Mouse (Mus musculus) skeletal muscle tissue, adult 2 months (tissue): ENCODE results near the gene Olfr62.
A peak's percentile ranks its signal among the peaks of the same experiment; 100 is the strongest.

Source experiments
- DNase-seq: peaks from one replicate; pipeline ENCODE4 v3.0.0-alpha.2; 2012; ENCODE audit warnings: low read depth, low spot score

The Olfr62 gene

DNA sequence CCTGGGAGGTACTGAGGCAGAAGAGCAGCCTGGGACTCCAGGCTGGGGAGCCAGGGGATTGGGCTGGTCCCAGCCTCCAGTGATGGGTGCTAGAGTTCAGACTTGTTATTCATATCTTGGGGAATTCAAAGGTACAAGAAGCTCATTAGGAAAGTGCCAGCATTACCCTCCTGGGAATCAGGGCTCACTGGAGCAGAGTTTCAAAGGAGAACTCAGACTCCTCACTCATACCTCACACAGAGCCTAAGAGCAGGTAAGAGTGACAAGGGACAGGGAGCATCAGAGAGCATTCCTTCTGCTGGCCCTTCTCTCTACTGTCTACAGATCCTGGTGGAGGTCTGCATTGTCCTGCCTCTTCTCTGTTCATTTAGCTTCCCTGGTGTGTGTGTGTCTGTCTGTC lies at the start of gene Olfr62:
Gene Olfr62 (plus strand): TSS at position 301 of the 400 bp plus-strand sequence.
- no peak for DNase-seq

- DNase-seq = no peak
These were observed 48.9 kb upstream of the Olfr62 start for GRCm38 (mm10) chr4:118609836-118610235.

DNA sequence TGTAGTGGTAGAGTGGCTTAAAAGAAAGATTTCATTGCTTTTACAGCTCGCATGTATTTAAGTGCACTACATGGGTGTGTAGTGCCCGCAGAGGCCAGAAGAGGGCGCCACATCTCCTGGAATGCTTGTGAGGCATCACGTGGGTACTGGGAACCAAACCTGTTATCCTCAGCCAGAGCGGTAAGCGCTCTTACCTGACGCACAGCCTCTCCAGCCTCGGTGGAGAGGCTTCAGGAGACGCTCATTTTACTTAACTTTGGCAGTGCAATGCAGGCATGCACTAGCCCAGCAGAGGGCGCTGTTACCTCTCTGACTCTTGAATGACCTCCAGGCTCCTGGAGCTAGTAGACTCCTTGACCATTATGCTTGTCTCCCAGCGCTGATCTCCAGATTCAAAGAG lies 46.1 kb upstream of the Olfr62 start:
- no peak for DNase-seq

DNA sequence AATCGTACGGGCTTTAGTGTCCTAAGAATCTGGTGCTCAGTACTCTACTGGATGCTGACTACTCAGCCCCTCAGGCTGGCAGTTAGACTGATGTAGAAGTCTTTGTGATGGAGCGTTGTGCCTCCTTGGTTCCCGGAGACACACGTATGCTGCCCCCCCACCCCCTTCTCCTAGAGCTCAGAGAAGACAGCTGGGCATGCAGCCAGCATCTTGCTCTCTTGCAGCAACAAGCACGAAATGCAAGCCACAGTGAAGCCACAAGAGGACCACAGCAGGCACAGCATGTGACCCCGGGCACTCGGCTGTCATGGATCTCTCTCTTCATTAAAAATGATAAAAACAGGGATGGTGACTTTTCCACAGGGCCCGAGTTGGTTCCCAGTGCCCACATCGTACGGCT lies 43.3 kb upstream of the Olfr62 start:
- DNase-seq = no peak

GRCm38 (mm10) chr4:118620279-118620966 lies 38.3 kb upstream of the Olfr62 start, which contains the start of the genes Cfap57 and Ebna1bp2:
Cfap57 (minus strand) TSS chr4:118620777.
Ebna1bp2 (plus strand) TSS chr4:118620799.
- DNase-seq = peak; percentile 80

GRCm38 (mm10) chr4:118620967-118621320 lies 37.8 kb upstream of the Olfr62 start:
- no peak for DNase-seq

GRCm38 (mm10) chr4:118621781-118622180 lies 37.0 kb upstream of the Olfr62 start:
- no peak for DNase-seq

DNA sequence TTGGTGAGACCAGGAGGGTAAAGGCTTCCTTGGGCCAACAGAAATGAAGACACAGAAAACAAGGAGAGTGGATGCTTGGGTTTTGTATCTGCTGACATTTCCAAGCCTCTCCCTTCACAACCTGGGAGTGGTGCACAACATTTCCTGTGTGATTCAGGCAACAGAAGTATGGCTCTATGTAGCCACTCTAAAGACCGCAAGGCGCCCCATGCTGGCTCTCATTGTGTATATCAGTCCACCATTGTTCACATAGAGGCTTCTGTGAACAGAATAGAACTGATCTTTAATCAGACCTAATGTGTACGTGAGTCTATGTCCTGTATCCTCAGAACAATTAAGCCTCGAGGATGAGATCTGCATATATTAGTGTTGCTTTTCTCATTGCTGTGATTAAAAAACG lies 28.5 kb upstream of the Olfr62 start:
- no peak for DNase-seq

GRCm38 (mm10) chr4:118642346-118643190 lies 16.2 kb upstream of the Olfr62 start:
- peak; percentile 36 for DNase-seq

- DNase-seq = peak; percentile 5
These were observed 13.5 kb upstream of the Olfr62 start for GRCm38 (mm10) chr4:118645234-118645633.

GRCm38 (mm10) chr4:118687086-118687485 lies 28.3 kb downstream of the Olfr62 start:
- DNase-seq = no peak

GRCm38 (mm10) chr4:118692412-118692973 lies 33.7 kb downstream of the Olfr62 start, which contains the start of gene Olfr1342:
Olfr1342 (minus strand) TSS chr4:118692756.
- no peak for DNase-seq

- no peak for DNase-seq
These were observed 35.1 kb downstream of the Olfr62 start for GRCm38 (mm10) chr4:118693812-118694211.

GRCm38 (mm10) chr4:118703223-118703622 lies 44.5 kb downstream of the Olfr62 start, which contains the start of gene Olfr1341:
Olfr1341 (plus strand) TSS chr4:118703523.
- no peak for DNase-seq

DNA sequence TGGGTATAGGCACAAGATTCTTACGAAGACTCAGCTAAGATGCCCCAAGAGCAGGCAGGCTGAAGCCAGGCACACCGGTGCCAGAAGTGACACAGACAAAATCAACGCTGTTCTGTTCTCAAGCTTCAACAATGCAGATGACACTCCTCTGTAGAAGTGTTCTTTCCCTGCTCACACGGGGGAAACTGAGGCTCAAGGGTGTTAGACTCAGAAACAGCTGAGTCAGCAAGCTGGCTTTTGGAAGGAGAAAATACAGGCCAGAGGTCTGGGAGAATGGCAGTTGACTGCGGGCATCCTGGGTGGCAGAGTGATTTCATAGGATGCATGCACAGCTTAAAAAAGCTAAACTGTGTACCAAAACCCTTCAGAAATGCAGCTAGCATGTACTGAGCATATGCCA lies 49.3 kb downstream of the Olfr62 start:
- no peak for DNase-seq

DNA sequence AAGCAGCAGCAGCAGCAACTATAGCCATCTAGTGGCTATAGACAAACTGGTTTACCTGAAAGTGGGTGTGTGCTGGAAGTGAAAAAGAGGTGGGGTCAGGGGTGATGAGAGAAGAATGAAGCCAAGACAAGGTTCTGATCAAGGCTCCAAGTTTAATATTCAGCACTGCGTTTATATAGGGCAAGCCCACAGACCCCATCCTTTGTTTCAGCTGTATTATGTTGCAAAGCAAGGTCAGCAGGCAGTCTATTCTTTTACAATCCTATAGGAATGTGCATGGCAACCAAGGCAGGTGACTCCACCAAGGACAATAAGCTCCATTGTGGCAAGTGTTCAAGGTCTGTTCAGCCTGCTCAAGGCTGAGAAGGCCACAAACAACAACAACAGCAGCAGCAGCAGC lies 52.9 kb downstream of the Olfr62 start:
- DNase-seq = no peak
